ENCODE assay signal across 24 mouse cellular contexts in genomic region chr13:53270549-53270948, GRCm38 (mm10).
"Had no signal": no experiment of that assay in that cellular context is flagged by ENCODE, and none has a peak within 500 bp of the region (broad histone marks: within the 10 kb centered on the region; RNA-seq: fewer than 3 reads in every experiment).

No protein-coding gene starts in this region.

- H3K4me1 ChIP-seq: hindbrain, embryonic 13.5 days; liver, embryonic 13.5 days; liver, embryonic 15.5 days had no signal

- H3K27me3 ChIP-seq: heart, embryonic 13.5 days; heart, embryonic 15.5 days; hindbrain, embryonic 13.5 days; hindbrain, embryonic 15.5 days; limb, embryonic 12.5 days; liver, embryonic 13.5 days; liver, embryonic 15.5 days had no signal

- DNase-seq: gastrocnemius, postnatal 14 days; gastrocnemius, postnatal 36 days; heart, adult 2 months; heart, postnatal 14 days; heart, postnatal 36 days; kidney, adult 11 months; kidney, adult 2 months; kidney, adult 9 months; kidney, postnatal 25 days; kidney, postnatal 4 days; liver; liver, embryonic 13.5 days had no signal

- H3K4me3 ChIP-seq: heart, adult 2 months; heart, embryonic 13.5 days; heart, embryonic 15.5 days; hindbrain, embryonic 13.5 days; hindbrain, embryonic 15.5 days; kidney, embryonic 15.5 days; left cerebral cortex, adult 2 months; limb, embryonic 10.5 days; limb, embryonic 12.5 days; liver, embryonic 13.5 days; liver, embryonic 15.5 days had no signal

- H3K27ac ChIP-seq: heart, adult 2 months; hindbrain, embryonic 13.5 days; hindbrain, embryonic 15.5 days; hindbrain, postnatal 0 days; kidney, embryonic 15.5 days; kidney, postnatal 0 days; left cerebral cortex, adult 2 months; limb, embryonic 10.5 days; limb, embryonic 12.5 days; liver, embryonic 13.5 days; liver, embryonic 15.5 days had no signal

- ATAC-seq: hindbrain, postnatal 0 days; intestine, embryonic 16.5 days had no signal

- H3K9me3 ChIP-seq: heart, embryonic 13.5 days; heart, embryonic 15.5 days; hindbrain, embryonic 13.5 days; hindbrain, embryonic 15.5 days; kidney, embryonic 15.5 days; limb, embryonic 10.5 days; limb, embryonic 12.5 days; liver, embryonic 13.5 days; liver, embryonic 15.5 days had no signal

- H3K36me3 ChIP-seq: heart, embryonic 13.5 days; heart, embryonic 15.5 days; hindbrain, embryonic 13.5 days; hindbrain, embryonic 15.5 days; kidney, embryonic 15.5 days; limb, embryonic 12.5 days; liver, embryonic 13.5 days; liver, embryonic 15.5 days had no signal
